Mouse (Mus musculus) 3134 (cell line): Measurements from ENCODE around the gene Zfp36l2.

Experiments used
- DNase-seq: peaks from one replicate; pipeline ENCODE4 v3.0.0-alpha.2; 2011; ENCODE audit warnings: low spot score; ENCODE audit not compliant: insufficient read length; ENCODE audit errors: extremely low read depth

Gene Zfp36l2

DNA sequence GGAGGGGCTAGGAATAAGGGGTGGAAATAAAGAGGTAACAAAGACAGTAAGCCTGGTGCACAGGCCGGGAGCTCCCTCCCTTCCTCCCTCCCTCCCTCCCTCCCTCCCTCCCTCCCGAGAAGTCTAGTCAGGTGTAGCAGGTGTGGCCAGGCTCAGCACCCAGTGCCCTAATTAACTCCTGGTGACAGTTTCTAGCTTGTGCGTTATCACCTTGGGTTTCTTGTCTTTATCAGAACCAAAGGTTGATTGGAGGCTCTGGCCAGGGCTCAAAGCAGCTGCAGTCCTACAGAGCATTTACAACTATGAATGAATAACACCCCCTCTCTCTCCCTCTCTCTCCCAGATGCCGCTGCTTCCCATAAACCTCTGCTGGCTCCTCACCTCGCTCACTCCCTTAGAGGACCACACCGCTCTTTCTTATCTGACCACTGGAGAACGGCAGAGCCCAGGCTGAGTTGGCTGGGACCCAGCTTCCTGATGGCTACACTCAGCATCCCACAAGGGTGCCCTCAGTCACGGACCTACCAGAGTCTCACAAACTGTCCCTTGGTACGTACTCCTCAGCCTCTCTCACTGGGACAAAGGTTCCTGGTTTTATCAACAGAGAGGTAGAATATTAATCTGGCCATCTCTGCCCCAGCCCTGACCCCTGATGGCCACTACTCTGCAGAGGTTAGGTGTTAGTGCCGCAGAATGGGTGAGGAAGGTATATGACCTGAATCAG is 50.9 kb downstream of the Zfp36l2 start:
- DNase-seq, result no peak

DNA sequence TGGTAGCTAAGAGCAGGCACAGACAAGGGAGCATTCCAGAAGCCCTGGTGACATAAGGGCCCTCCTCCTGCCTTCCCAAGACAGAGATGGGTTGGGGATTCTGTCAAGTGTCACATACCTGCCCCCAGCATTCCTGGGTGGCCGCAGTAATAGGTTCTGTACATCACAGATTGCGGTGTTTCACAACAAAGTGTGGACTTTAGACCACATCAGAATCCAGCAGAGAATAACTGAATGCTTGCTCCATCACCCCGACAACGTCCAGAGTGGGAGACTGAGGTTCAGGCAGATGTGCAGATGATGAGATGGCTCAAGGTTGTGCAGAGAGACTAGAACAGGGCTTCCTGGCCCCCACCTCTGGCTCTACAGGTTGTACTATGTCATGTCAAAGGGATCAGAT is 51.5 kb downstream of the Zfp36l2 start:
- no peak for DNase-seq

DNA sequence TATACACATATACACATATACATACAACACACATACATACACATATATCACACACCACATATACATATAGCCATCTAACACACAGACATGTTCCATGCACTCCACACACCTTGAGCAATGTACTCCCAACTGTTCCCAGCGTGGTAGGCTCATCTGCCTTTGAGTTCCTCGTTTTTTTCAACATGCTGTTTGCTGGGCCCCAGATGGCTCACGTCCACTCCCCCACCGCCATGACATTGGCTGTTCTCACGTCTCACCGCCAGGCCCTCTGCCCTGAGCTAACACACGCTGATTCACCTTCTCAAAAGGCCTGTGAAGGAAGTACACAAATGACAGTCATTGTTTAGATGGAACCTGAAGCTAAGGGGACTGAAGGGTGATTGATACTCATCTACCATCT is 52.5 kb downstream of the Zfp36l2 start:
- no peak for DNase-seq
